Mouse (Mus musculus): Measurements from ENCODE around the gene Zfand6. TPM values are rescaled to one million over a fixed set of nuclear protein-coding genes. Genes with fewer than 3 reads are reported as not detected.
A peak's percentile ranks its signal among the peaks of the same experiment; 100 is the strongest.

The Zfand6 gene
- polyA plus RNA-seq, 1 experiment from 2014 or later: 163 TPM

DNA sequence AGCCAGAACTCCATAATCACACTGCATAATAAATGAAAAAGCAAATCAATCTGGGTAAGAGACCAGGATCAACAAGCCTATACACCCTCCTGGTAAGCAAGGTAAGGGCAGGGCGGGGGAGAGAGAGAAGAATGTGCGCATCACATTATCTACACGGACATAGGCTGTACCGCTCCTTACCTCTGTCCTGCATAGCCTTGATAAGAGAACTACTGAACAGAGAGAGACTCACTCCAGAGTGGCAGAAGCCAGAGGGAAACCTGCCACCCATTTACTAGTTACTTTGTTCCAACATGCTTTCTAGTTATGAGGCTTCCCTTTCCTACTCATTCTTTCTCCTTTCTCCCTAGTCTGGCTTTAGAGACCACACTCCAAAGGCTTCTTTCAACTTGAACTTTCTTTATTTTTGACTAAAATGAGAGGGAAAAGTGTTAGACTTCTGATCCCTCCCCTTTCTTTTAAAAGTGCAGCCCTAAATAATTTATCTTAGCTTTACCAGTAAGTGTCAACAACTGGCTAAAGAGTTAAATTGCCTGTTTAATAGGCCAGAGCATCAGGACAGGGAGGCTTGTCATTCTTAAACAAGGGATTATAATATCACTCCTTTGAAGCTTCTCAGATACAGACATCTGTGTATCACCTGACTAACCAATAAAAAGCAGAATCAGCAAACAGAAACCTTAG is 38.3 kb downstream of the Zfand6 start:
- Histone ChIP-seq H3K9me3 (replicated peaks) (no peaks in the 10 kb centered on the region), H3K27ac (ENCODE audit: poor library complexity, severe bottlenecking) (no peak overlapping the region), H3K36me3 (0 out of 2 replicates have a peak, but pooled peaks cover 5% of the 10 kb centered on the region), H3K4me2 (no peak overlapping the region), H3K27me3 (replicated peaks) (no peaks in the 10 kb centered on the region), H3K4me3 (no peak overlapping the region), H3K4me1 (replicated peaks) (0 out of 2 replicates have a peak, but pooled peaks cover 2% of the 10 kb centered on the region), H3K9ac (no peak overlapping the region)
- 62% methylated on average over 4 of the region's 4 CpGs for WGBS
- peak; percentile 98 for ATAC-seq (ENCODE audit: insufficient number of reproducible peaks, low FRiP score)

DNA sequence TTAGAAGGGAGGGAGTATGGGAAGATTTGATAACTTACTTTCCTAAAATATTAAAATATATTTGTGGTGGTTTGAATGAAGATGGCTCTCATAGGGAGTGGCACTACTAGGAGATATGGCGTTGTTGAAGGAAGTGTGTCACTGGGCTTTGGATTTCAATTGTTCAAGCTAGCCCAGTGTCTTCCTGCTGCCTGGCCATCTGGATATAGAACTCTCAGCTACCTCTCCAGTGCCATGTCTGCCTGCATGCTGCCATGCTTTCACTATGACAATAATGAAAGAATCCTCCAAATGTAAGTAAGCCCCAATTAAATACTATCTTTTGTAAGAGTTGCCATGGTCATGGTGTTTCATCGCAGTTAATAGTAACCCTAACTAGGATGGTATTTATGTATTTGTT is 40.7 kb downstream of the Zfand6 start:
- H3K4me3 ChIP-seq: no peak overlapping the region
- H3K9me3 ChIP-seq (replicated peaks): no peaks in the 10 kb centered on the region
- no peak overlapping the region for H3K9ac ChIP-seq
- no peak overlapping the region for H3K27ac ChIP-seq (ENCODE audit: poor library complexity, severe bottlenecking)
- no peaks in the 10 kb centered on the region for H3K27me3 ChIP-seq (replicated peaks)
- H3K36me3 ChIP-seq: 0 out of 2 replicates have a peak, but pooled peaks cover 5% of the 10 kb centered on the region
- no peak for ATAC-seq (ENCODE audit: insufficient number of reproducible peaks, low FRiP score)
- 86% methylated on average over 2 of the region's 2 CpGs for WGBS
- no peaks in the 10 kb centered on the region for H3K4me1 ChIP-seq (replicated peaks)
- no peak overlapping the region for H3K4me2 ChIP-seq

DNA sequence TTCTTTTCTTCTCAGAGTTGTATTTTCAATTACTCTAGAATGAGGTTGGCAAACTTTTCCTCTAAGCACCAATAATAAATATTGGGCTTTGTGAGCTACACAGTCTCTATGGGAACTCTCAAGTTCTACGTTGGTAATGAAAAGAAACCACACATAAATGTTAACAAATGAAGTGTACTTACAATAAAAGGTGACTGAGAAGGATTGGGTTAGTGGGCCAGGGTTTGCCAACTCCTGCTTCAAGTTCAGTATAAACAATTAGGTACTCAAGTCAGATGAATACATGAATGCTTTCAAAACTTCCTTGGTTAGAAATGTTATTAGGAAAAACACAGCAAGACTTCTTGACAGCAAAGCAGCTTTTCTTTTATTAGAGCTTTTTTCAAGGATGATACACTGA is 43.5 kb downstream of the Zfand6 start:
- no peak overlapping the region for H3K4me3 ChIP-seq
- H3K9ac ChIP-seq: no peak overlapping the region
- ATAC-seq (ENCODE audit: insufficient number of reproducible peaks, low FRiP score): no peak
- H3K9me3 ChIP-seq (replicated peaks): no peaks in the 10 kb centered on the region
- H3K4me2 ChIP-seq: no peak overlapping the region
- no peaks in the 10 kb centered on the region for H3K27me3 ChIP-seq (replicated peaks)
- H3K36me3 ChIP-seq: 0 out of 2 replicates have a peak, but pooled peaks cover 5% of the 10 kb centered on the region
- H3K4me1 ChIP-seq (replicated peaks): peaks cover 15% of the 10 kb centered on the region; the same call in 1 of the 2 replicates
- no peak overlapping the region for H3K27ac ChIP-seq (ENCODE audit: poor library complexity, severe bottlenecking)
- whole genome bisulfite sequencing: 87% methylated on average over 1 of the region's 1 CpGs

DNA sequence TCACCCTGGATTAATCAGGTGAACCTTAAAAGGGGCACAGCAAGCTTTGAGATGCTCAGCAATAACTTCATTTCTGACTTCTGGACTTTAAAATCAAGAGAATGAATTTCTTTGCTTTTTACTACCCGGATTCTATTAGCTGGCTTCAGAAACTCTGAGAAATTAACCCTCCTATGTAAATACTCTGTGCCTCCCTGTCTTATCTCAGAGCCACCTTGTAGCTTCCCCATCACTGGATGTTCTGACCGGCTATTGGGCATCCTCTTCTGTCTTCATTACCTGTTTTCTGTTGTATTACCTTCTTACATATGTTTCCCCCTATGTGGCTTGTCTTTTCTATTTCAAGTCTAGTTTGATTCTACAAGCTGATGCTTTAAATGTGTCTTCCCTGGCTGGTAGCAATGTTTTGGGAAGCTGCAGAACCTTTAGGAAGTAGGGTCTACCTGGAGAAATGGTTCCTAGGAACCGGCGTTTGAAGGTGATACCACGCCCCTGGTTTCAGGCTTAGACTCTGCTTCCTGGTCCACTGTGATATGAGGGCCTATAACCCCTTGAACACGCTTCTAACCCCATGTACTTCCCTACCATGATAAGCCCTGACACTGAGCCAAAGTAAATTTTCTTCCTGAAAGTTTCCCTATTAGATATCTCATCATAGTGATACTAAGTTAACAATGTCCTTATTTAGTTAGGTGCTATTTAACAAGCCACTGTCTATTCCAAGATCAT is 46.3 kb downstream of the Zfand6 start:
- no peaks in the 10 kb centered on the region for H3K36me3 ChIP-seq
- H3K9me3 ChIP-seq (replicated peaks): no peaks in the 10 kb centered on the region
- no peak overlapping the region for H3K9ac ChIP-seq
- H3K27me3 ChIP-seq (replicated peaks): no peaks in the 10 kb centered on the region
- H3K4me2 ChIP-seq: no peak overlapping the region
- H3K4me1 ChIP-seq (replicated peaks): peaks cover 15% of the 10 kb centered on the region; the same call in 1 of the 2 replicates
- no peak for ATAC-seq (ENCODE audit: insufficient number of reproducible peaks, low FRiP score)
- WGBS: 67% methylated on average over 6 of the region's 6 CpGs
- H3K4me3 ChIP-seq: no peak overlapping the region
- H3K27ac ChIP-seq (ENCODE audit: poor library complexity, severe bottlenecking): no peak overlapping the region

DNA sequence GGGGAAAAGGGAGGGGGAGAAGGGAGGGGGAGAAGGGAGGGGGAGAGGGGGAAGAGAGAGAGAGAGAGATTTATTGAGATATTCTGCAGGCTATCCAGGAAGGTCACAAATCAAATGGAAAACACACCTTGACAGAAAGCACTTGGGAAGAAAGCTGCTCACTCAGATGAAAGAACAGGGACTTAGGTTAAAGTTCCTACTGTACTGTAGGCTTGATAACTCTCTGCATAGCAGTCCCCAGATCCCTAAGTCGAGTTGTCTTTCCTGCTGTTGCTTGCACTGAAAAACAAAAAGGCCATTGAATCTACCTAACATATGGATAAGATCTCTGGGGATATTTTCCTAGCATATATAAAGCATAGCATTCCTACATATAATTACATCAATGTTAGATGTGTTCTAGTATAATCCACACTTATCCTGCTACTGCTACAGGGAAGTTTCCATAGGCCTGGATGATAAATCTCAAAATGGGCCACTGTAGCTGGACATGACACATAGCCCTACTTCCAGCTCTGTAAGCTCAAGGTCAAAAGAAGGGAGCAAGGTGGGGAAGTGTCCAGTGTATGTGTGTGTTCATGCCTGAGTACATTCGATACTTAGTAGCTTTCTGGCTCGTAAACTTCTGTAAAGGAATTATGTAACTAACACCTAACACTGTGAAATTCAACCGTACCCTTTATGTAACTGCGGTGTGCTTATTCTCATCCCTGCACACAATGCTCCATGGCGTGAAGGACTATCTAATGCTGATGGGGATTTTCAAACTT is 47.4 kb downstream of the Zfand6 start:
- no peak overlapping the region for H3K27ac ChIP-seq (ENCODE audit: poor library complexity, severe bottlenecking)
- H3K27me3 ChIP-seq (replicated peaks): no peaks in the 10 kb centered on the region
- no peaks in the 10 kb centered on the region for H3K36me3 ChIP-seq
- WGBS: 81% methylated on average over 6 of the region's 6 CpGs
- H3K9me3 ChIP-seq (replicated peaks): no peaks in the 10 kb centered on the region
- no peak overlapping the region for H3K4me3 ChIP-seq
- no peak overlapping the region for H3K9ac ChIP-seq
- H3K4me1 ChIP-seq (replicated peaks): peaks cover 15% of the 10 kb centered on the region; the same call in 1 of the 2 replicates
- ATAC-seq (ENCODE audit: insufficient number of reproducible peaks, low FRiP score): no peak
- no peak overlapping the region for H3K4me2 ChIP-seq

DNA sequence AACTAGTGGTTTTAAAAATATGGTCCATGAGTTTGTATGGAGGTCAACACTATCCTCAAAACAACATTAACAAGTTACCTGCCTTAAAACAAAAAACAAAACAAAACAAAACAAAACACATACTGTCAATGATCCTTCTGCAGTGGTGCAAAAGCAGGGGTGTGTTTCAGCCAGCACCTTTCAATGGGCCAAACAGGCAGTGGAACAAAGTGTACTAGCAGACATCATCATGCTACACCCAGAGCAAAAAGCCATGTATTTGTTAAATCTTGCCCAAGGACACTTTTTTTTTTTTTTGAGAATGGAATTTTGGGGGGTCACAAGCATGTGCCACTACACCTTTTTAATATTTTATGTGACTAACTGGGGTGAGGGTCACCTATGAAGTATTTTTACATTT is 52.8 kb downstream of the Zfand6 start:
- Histone ChIP-seq H3K4me1 (replicated peaks) (peaks cover under 1% of the 10 kb centered on the region; the same call in 1 of the 2 replicates), H3K27me3 (replicated peaks) (no peaks in the 10 kb centered on the region), H3K27ac (ENCODE audit: poor library complexity, severe bottlenecking) (no peak overlapping the region), H3K36me3 (peaks cover 7% of the 10 kb centered on the region; the same call in 1 of the 2 replicates), H3K9ac (no peak overlapping the region), H3K9me3 (replicated peaks) (no peaks in the 10 kb centered on the region), H3K4me2 (no peak overlapping the region), H3K4me3 (no peak overlapping the region)
- ATAC-seq (ENCODE audit: insufficient number of reproducible peaks, low FRiP score): no peak

DNA sequence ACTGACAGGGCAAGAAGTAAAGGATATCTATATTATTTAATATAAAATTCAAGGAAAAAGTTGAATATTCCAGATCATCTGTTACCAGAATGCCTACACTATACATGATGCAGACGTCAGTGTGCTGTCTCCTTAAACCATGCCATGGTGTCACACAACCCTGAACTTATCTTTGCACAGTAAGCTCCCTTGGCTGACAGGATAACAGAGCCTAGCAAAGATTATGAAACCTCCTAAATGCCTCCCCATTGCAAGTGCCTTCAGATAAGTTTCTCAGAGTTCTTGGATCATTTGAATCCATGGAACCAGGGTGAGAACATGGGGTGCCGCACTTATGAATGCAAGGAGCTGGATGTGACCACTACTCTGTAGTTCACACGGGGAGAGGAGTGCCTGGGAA is 57.9 kb downstream of the Zfand6 start:
- peaks cover 32% of the 10 kb centered on the region for H3K36me3 ChIP-seq
- peak; percentile 57; the same call in 1 of the 2 replicates for ATAC-seq (ENCODE audit: insufficient number of reproducible peaks, low FRiP score)
- H3K27ac ChIP-seq (ENCODE audit: poor library complexity, severe bottlenecking): no peak overlapping the region
- H3K4me1 ChIP-seq (replicated peaks): no peaks in the 10 kb centered on the region
- H3K4me3 ChIP-seq: no peak overlapping the region
- no peaks in the 10 kb centered on the region for H3K9me3 ChIP-seq (replicated peaks)
- 75% methylated on average over 3 of the region's 3 CpGs for WGBS
- H3K4me2 ChIP-seq: no peak overlapping the region
- no peaks in the 10 kb centered on the region for H3K27me3 ChIP-seq (replicated peaks)
- no peak overlapping the region for H3K9ac ChIP-seq

DNA sequence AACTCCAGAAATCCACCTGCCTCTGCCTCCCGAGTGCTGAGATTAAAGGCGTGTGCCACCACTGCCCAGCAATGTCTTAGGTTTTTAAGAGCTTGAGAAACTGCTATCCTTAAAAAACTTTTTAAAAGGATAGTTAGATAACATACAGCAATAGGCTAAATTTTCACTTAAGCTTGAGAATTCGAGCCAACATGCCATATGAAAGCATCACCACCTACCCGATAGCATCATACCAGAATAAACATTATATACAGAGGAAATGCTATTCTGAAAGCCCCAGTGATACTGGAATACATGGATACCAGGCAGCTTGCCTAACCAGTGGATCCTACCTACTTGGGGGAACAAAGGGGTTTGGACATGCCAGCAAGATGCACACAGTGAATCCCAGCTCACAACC is 66.0 kb downstream of the Zfand6 start:
- H3K9ac ChIP-seq: no peak overlapping the region
- WGBS: 91% methylated on average over 4 of the region's 4 CpGs
- no peak overlapping the region for H3K4me2 ChIP-seq
- no peaks in the 10 kb centered on the region for H3K4me1 ChIP-seq (replicated peaks)
- 0 out of 2 replicates have a peak, but pooled peaks cover 4% of the 10 kb centered on the region for H3K9me3 ChIP-seq (replicated peaks)
- H3K27me3 ChIP-seq (replicated peaks): no peaks in the 10 kb centered on the region
- no peak overlapping the region for H3K27ac ChIP-seq (ENCODE audit: poor library complexity, severe bottlenecking)
- ATAC-seq (ENCODE audit: insufficient number of reproducible peaks, low FRiP score): no peak
- H3K36me3 ChIP-seq: peaks cover 28% of the 10 kb centered on the region
- no peak overlapping the region for H3K4me3 ChIP-seq

DNA sequence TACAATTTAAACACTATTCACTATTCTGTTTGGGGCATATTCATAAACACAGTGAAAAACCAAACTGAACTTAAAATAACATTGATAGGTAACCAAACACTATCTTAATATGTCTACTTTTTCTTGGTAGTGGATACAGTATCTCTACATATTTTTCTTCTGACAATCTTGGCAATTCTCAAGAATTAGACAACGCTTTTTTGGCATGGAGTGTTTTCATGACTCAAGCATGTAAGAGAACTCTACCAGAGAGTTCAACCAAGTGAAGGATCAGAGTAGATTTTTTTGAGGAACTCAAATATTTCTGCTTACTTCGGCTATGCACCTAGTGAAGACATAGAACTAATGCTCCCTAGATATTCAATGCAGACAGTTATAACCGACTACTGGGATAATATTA is 68.8 kb downstream of the Zfand6 start:
- Histone ChIP-seq H3K4me1 (replicated peaks) (no peaks in the 10 kb centered on the region), H3K4me3 (no peak overlapping the region), H3K36me3 (peaks cover 42% of the 10 kb centered on the region), H3K9me3 (replicated peaks) (0 out of 2 replicates have a peak, but pooled peaks cover 4% of the 10 kb centered on the region), H3K9ac (no peak overlapping the region), H3K27me3 (replicated peaks) (no peaks in the 10 kb centered on the region), H3K4me2 (no peak overlapping the region), H3K27ac (ENCODE audit: poor library complexity, severe bottlenecking) (no peak overlapping the region)
- WGBS: 95% methylated on average over 3 of the region's 3 CpGs
- ATAC-seq (ENCODE audit: insufficient number of reproducible peaks, low FRiP score): no peak

DNA sequence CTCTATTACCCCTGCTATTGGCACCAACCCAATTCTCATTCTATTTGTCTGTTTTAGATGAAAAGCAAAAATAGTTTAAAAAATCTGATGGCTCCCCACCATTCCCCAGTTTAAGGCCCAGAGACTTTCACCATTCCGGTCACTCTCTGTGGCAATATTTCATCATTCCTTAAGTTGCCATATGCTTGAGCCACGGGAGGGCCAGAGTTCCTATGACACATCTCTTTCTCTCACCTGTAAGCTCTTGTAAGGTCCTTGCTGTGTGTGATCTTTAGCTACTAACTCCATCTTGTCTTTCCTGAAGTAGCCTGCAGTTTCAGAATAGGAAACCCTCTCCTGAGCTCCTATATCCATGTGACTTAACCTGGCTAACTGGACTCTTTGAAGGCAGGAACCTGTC is 70.8 kb downstream of the Zfand6 start:
- no peak overlapping the region for H3K27ac ChIP-seq (ENCODE audit: poor library complexity, severe bottlenecking)
- no peaks in the 10 kb centered on the region for H3K9me3 ChIP-seq (replicated peaks)
- peaks cover 33% of the 10 kb centered on the region for H3K36me3 ChIP-seq
- 88% methylated on average over 2 of the region's 2 CpGs for WGBS
- H3K9ac ChIP-seq: no peak overlapping the region
- H3K4me1 ChIP-seq (replicated peaks): no peaks in the 10 kb centered on the region
- no peak overlapping the region for H3K4me3 ChIP-seq
- no peak for ATAC-seq (ENCODE audit: insufficient number of reproducible peaks, low FRiP score)
- H3K27me3 ChIP-seq (replicated peaks): no peaks in the 10 kb centered on the region
- H3K4me2 ChIP-seq: no peak overlapping the region

DNA sequence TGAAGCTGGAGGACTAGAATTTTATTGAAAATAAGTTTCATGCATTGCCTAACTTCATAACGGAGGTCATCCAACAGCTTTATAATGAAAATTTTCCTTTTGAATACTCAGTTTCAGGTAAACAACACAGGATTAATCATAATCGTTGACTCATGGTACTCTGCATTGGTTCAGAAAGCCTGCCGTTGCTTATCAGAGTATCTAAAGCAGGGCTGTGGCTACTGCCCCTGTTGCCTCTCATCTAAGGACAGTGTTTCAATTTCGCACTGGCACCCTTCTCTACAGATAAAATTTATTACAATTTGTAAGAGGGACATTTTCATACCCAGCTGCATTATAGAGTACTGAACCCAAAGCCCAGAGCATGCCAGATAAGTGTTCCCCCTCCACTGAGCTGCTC is 77.3 kb downstream of the Zfand6 start:
- Histone ChIP-seq H3K27me3 (replicated peaks) (no peaks in the 10 kb centered on the region), H3K4me1 (replicated peaks) (no peaks in the 10 kb centered on the region), H3K36me3 (peaks cover 14% of the 10 kb centered on the region), H3K9me3 (replicated peaks) (no peaks in the 10 kb centered on the region), H3K27ac (ENCODE audit: poor library complexity, severe bottlenecking) (no peak overlapping the region), H3K4me2 (no peak overlapping the region), H3K9ac (no peak overlapping the region), H3K4me3 (no peak overlapping the region)
- WGBS: 74% methylated on average over 4 of the region's 4 CpGs
- ATAC-seq (ENCODE audit: insufficient number of reproducible peaks, low FRiP score): no peak

Measured in heart, embryonic 12.5 days (tissue).